Mouse (Mus musculus) heart, embryonic 14.5 days (tissue): ENCODE results near the gene Epn3. TPM values are rescaled to one million over a fixed set of nuclear protein-coding genes. Genes with fewer than 3 reads are reported as not detected.

Experiments
- ATAC-seq: fragments of 200-750 bp; cut with Nextera tagmentation; 2 replicates; pipeline ENCODE4 v1.8.0; 2017; ENCODE audit warnings: low read depth, moderate TSS enrichment; ENCODE audit not compliant: insufficient number of reproducible peaks, insufficient read depth, low FRiP score
- H3K27ac ChIP-seq, 2 experiments: fragments of 200-500 bp in 1 of 2; fragments of 300-500 bp in 1 of 2; sonication (generic) in 1 of 2; replicated peaks in 1 of 2; 2 replicates each; pipeline ENCODE4 v1.5.1; 2012 to 2014; ENCODE audit warnings: low read depth in 2 of 2, low read length in 2 of 2, control low read depth in 1 of 2, mild to moderate bottlenecking in 1 of 2, mixed read lengths in 1 of 2; ENCODE audit not compliant: control insufficient read depth in 1 of 2, insufficient read depth in 1 of 2
- H3K27me3 ChIP-seq: fragments of 300-500 bp; sonication (generic); 2 replicates; pipeline ENCODE4 v1.6.1; 2014; ENCODE audit warnings: mild to moderate bottlenecking, low read length, control low read depth; ENCODE audit not compliant: control insufficient read depth, insufficient read depth
- H3K36me3 ChIP-seq: fragments of 300-500 bp; sonication (generic); 2 replicates; pipeline ENCODE4 v1.6.1; 2014; ENCODE audit warnings: mild to moderate bottlenecking, control low read depth, low read length, mixed read lengths; ENCODE audit not compliant: control insufficient read depth, insufficient read depth
- H3K4me1 ChIP-seq, 2 experiments: fragments of 200-500 bp in 1 of 2; fragments of 300-500 bp in 1 of 2; sonication (generic) in 1 of 2; 2 replicates each; pipeline ENCODE4 v1.6.1; 2012 to 2014; ENCODE audit warnings: low read length in 2 of 2, control low read depth in 1 of 2, mixed read lengths in 1 of 2; ENCODE audit not compliant: control insufficient read depth in 2 of 2, insufficient read depth in 2 of 2
- H3K4me2 ChIP-seq: fragments of 300-500 bp; sonication (generic); 2 replicates; pipeline ENCODE4 v1.6.1; 2014; ENCODE audit warnings: mild to moderate bottlenecking, low read length
- H3K4me3 ChIP-seq, 2 experiments: fragments of 200-500 bp in 1 of 2; fragments of 300-500 bp in 1 of 2; sonication (generic) in 1 of 2; 2 replicates each; pipeline ENCODE4 v1.5.1; 2012 to 2014; ENCODE audit warnings: low read length in 2 of 2, mild to moderate bottlenecking in 2 of 2, control low read depth in 1 of 2, low read depth in 1 of 2, moderate library complexity in 1 of 2; ENCODE audit not compliant: control insufficient read depth in 1 of 2, insufficient read depth in 1 of 2
- H3K9ac ChIP-seq: fragments of 300-500 bp; sonication (generic); 2 replicates; pipeline ENCODE4 v1.6.1; 2014; ENCODE audit warnings: mild to moderate bottlenecking, low read length
- H3K9me3 ChIP-seq: fragments of 300-500 bp; sonication (generic); 2 replicates; pipeline ENCODE4 v1.6.1; 2016; ENCODE audit warnings: low read length, control low read depth; ENCODE audit not compliant: control insufficient read depth
- WGBS: fragments of 180-500 bp; shearing (Covaris S2); extraction: QIAGEN DNeasy Blood & Tissue Kit; methylation state at CpG from one replicate; pipeline ENCODE4 v1.1.7; 2014; 5-methylcytosine and 5-hydroxymethylcytosine counted together
- polyA plus RNA-seq: library from polyadenylated mRNA; unstranded; fragments of >200 nt; fragmentation: Nextera tagmentation; extraction: Ambion mirVana; gene quantifications from 2 replicates; pipeline ENCODE4 v1.2.1, GENCODE M21; 2014

Gene Epn3
- polyA plus RNA-seq, 1 experiment from 2014 or later = 11.4 TPM

DNA sequence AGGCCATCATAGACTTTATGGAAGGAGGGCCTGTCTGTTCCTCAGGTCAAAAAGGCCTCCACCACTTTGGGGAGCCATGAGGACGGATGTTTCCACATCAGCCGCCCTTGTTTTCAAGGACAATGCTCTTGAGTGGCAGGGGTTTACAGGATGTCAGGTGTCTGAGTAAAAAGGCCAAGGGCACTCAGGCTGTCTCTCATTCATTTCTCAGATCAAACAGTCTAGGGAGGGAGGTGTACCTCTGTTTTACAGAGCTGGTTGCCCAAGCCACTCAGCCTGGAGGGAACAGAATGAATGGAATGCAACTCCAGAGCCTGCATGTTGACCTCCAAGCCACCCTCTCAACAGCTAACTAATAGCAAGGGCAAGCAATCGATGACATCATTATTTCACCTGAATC, 4.4 kb downstream of the Epn3 start:
- Histone ChIP-seq H3K4me3 (no peak overlapping the region), H3K4me2 (peak overlapping the region; percentile 29; the same call in 1 of the 2 replicates), H3K27me3 (peaks cover 17% of the 10 kb centered on the region), H3K9me3 (no peaks in the 10 kb centered on the region), H3K4me1 (peaks cover 35 to 48% of the 10 kb centered on the region in 2 experiments), H3K36me3 (peaks cover 43% of the 10 kb centered on the region), H3K9ac (peak overlapping the region; percentile 49), H3K27ac (peak overlapping the region; percentile 76 to 88)
- WGBS = 32% methylated on average over 3 of the region's 3 CpGs
- ATAC-seq = peak; percentile 46; the same call in 1 of the 2 replicates

DNA sequence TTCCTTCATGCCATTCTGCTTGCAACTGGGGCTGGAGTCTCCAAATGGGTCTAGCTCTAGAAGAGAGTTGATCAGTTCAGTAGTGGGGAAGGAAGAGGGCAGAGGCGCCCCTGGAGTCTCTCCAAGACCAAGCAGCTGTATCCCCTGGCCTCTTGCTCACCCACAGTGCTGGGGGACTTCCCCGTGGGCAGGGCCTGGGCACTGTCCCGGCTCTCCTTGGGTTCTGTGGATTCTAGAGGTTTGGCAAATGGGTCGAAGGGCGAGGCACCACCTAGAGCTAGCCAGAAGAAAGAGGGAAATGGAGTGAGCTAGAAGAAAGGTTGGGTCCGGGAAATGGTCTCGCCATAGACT, 8.1 kb downstream of the Epn3 start:
- H3K9ac ChIP-seq = 0 out of 2 replicates have a peak overlapping the region, but pooled peaks have one; percentile 62
- WGBS = 62% methylated on average over 7 of the region's 7 CpGs

DNA sequence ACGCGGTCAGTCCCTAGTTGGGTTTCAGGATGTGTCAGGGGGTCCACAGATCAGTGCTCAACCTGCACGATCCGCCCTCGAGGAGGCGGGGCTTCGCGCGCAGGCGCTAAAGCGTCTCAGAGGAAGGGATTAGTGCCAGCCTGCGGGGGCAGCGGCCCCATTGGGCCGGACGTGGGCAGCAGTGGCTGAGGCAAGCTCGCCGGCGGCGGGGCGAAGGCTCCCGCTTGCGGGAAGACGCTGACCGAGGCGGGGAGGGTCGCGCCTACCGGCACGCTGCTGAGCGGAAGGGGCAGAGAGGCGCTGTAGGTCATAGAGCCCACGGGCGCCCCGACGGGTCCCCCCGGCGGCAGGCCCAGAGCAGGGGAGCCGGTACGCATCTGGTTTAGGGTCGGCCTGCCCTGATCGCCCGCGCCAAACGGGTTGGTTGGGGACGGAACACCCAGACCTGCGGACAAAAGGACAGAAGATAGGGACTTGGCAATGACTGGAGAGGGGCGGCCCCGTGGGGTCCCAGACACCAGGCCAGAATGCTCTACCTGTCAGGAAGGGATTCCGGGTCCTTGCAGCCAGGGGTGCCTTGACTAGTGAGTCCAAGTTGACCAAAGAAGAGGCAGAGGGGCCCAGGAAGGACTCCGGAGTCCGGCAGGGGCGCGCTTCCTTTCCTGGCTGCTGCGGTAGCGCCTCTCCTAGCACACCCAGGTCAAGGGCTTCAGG, 8.6 kb downstream of the Epn3 start:
- Histone ChIP-seq H3K27ac (no peak overlapping the region), H3K4me3 (peak overlapping the region; percentile 29 to 36), H3K36me3 (peaks cover 42% of the 10 kb centered on the region), H3K9ac (peak overlapping the region; percentile 62; the same call in 1 of the 2 replicates), H3K27me3 (peaks cover 21% of the 10 kb centered on the region), H3K4me1 (peaks cover 19 to 23% of the 10 kb centered on the region in 2 experiments), H3K9me3 (no peaks in the 10 kb centered on the region), H3K4me2 (peak overlapping the region; percentile 68)
- no peak for ATAC-seq
- 18% methylated on average over 54 of the region's 55 CpGs for WGBS

More for the DNA sequence above, 8.1 kb downstream of the Epn3 start:
- H3K9me3 ChIP-seq = no peaks in the 10 kb centered on the region
- H3K36me3 ChIP-seq = peaks cover 44% of the 10 kb centered on the region
- peaks cover 18% of the 10 kb centered on the region for H3K27me3 ChIP-seq
- H3K4me3 ChIP-seq = no peak overlapping the region
- H3K27ac ChIP-seq = no peak overlapping the region
- H3K4me2 ChIP-seq = peak overlapping the region; percentile 68
- no peak for ATAC-seq
- peaks cover 19 to 23% of the 10 kb centered on the region in 2 experiments for H3K4me1 ChIP-seq

DNA sequence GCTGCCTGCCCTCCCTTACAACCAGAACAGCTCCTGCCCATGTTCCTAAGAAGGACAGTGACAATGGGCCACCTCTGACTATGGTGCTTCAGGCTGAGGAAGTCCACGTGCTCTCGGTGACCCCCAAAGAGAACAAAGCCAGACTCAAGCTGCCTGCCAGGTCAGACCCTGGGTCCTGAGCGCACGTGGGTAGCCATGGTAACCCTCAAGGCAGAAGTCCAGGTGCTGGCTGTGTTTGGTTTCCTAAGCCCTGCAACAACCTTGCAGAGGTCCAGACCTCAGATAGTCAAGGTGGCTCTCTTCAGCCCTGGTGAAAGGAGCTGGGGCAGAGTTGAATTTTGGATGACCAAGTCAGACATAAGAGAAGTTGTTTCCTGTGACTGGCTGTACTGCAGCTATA, 10.0 kb downstream of the Epn3 start:
- H3K9ac ChIP-seq = no peak overlapping the region
- H3K27ac ChIP-seq = no peak overlapping the region
- WGBS = 60% methylated on average over 4 of the region's 4 CpGs
- H3K4me2 ChIP-seq = no peak overlapping the region
- H3K9me3 ChIP-seq = no peaks in the 10 kb centered on the region
- peaks cover 8 to 14% of the 10 kb centered on the region in 2 experiments; a peak in 3 of 4 replicates for H3K4me1 ChIP-seq
- H3K36me3 ChIP-seq = peaks cover 39% of the 10 kb centered on the region
- H3K27me3 ChIP-seq = peaks cover 30% of the 10 kb centered on the region
- no peak for ATAC-seq
- no peak overlapping the region for H3K4me3 ChIP-seq

DNA sequence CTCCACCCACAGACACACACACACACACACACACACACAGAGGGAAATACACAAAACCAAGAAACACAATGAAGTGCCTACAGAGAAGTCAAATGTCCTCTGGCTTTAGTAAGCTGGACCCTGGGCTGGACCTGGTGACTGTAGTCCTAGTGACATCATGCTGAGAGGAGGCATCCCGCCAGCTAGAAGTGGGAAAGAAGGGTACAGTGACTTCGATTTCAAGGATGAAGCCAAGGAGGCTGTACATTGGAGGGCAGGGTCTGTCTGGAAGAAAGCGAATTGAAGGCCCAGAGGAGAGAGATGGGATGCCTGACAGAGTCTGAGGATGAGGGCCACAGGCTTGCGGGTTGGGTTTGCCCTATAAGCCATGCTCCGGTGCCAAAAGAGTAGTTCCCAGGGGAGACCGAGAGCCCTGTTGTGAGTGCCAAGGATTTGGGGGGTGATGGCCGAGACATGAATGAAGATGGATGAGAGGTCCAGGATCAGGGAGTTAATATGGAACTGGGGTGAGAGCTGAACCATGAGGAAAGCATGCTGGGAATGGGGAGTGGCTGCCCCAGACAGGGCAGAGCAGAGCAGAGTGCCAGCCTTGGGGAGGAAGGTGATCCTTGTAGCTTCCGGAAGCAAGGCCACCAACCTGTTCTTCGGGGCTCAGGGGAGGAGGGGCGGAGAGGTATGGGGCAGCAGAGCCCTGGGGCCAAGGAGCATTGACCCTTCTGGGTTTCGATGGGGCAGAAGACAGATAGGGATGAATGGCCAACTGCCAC, 10.8 kb downstream of the Epn3 start:
- no peak overlapping the region for H3K9ac ChIP-seq
- WGBS = 85% methylated on average over 11 of the region's 11 CpGs
- peaks cover 30% of the 10 kb centered on the region for H3K27me3 ChIP-seq
- no peaks in the 10 kb centered on the region for H3K9me3 ChIP-seq
- ATAC-seq = no peak
- peaks cover 31% of the 10 kb centered on the region for H3K36me3 ChIP-seq
- peaks cover 5 to 11% of the 10 kb centered on the region in 2 experiments; a peak in 3 of 4 replicates for H3K4me1 ChIP-seq
- H3K4me2 ChIP-seq = no peak overlapping the region
- H3K4me3 ChIP-seq = no peak overlapping the region
- H3K27ac ChIP-seq = no peak overlapping the region

DNA sequence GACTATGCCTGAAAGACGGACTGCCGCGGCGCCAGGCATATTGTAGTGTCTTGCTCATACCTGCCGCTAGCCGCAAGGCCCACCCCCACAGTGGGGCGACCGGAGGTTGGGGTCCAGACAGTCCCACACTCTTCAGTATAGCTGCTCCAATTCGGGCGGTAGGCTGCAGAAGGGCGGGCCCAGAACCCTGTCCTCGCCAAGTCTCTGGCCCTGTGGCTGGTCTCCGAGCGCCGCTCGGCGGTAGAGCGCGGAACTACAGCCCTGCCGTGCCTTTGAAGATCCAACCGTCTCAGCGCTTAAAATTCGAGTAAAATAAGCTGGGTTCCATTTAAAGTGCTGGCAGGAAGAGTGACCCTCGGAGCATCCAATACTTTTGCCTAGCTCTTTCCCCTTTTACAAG, 13.8 kb downstream of the Epn3 start, which contains the start of gene Spata20:
TSS of gene Spata20 (minus strand) at position 179 of the 400 bp plus-strand sequence.
- H3K9ac ChIP-seq = no peak within 1 kb of the TSS; the same call in 1 of the 2 replicates
- 3% methylated on average over 24 of the region's 24 CpGs for WGBS
- H3K9me3 ChIP-seq = no peaks in the 10 kb centered on the region
- H3K27me3 ChIP-seq = peaks cover 17% of the 10 kb centered on the region
- ATAC-seq = peak; percentile 51
- peak within 1 kb of the TSS; percentile 53 for H3K4me2 ChIP-seq
- H3K36me3 ChIP-seq = peaks cover 6% of the 10 kb centered on the region
- H3K4me1 ChIP-seq = peaks cover 0 to 4% of the 10 kb centered on the region in 2 experiments; a peak in 3 of 4 replicates
- peak within 1 kb of the TSS in 1 of 2 experiments; percentile 14; a peak in 1 of 4 replicates for H3K4me3 ChIP-seq
- no peak within 1 kb of the TSS for H3K27ac ChIP-seq

DNA sequence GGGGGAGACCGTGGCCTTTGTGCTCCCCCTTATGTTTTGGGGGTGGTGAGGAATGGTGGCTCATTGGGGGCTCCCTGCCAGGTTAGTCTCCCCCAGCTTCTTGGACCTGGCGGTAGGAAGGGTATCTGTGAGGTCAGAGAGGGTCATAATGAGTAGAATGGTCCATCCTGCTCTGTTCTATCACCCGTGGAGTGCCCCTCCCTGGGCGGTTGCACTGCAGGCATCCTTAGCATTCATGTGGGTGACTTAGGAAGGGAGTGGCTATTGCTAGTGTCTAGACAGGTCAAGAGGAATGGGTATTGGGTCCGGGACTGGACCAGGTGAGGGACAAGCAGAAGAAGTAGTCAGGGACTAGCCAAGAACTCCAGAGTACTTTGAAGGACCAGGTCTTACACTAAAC, 14.6 kb downstream of the Epn3 start:
- ATAC-seq = no peak
- H3K27me3 ChIP-seq = peaks cover 13% of the 10 kb centered on the region
- H3K4me2 ChIP-seq = no peak overlapping the region
- no peaks in the 10 kb centered on the region for H3K9me3 ChIP-seq
- H3K4me3 ChIP-seq = no peak overlapping the region
- H3K27ac ChIP-seq = no peak overlapping the region
- 72% methylated on average over 5 of the region's 5 CpGs for WGBS
- no peak overlapping the region for H3K9ac ChIP-seq
- H3K4me1 ChIP-seq = peaks cover 0 to 3% of the 10 kb centered on the region in 2 experiments; a peak in 1 of 4 replicates
- no peaks in the 10 kb centered on the region; the same call in 1 of the 2 replicates for H3K36me3 ChIP-seq
